Mouse (Mus musculus) retina, embryonic 14.5 days (tissue): ENCODE results near the gene Rnf39.
A peak's percentile ranks its signal among the peaks of the same experiment; 100 is the strongest.

Source experiments
- DNase-seq: peaks from one replicate; pipeline ENCODE4 v3.0.0-alpha.2; 2015; ENCODE audit warnings: low spot score

Rnf39 gene

GRCm38 (mm10) chr17:36942391-36942790 is 327 bp upstream of the Rnf39 start:
- no peak for DNase-seq

DNA sequence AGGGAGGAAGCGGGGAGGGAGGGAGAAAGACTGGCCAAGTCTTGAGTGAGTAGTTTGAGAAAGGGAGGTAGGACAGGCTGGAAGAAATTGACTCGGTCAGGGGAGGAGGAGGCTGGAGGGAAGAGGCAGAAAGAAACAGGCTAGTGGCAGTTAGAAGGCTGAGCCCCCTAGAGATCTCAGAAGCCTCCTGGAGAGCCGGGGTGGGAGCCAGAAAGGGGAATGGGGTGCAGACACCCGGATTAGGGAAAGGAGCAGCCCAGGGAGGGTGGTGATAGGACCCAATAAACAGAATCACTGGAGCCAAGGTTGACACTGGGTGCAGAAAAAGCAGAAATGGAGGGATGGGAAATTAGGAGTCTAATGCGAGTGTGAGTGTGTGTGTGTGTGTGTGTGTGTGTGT is 973 bp downstream of the Rnf39 start:
- peak; percentile 3 for DNase-seq

DNA sequence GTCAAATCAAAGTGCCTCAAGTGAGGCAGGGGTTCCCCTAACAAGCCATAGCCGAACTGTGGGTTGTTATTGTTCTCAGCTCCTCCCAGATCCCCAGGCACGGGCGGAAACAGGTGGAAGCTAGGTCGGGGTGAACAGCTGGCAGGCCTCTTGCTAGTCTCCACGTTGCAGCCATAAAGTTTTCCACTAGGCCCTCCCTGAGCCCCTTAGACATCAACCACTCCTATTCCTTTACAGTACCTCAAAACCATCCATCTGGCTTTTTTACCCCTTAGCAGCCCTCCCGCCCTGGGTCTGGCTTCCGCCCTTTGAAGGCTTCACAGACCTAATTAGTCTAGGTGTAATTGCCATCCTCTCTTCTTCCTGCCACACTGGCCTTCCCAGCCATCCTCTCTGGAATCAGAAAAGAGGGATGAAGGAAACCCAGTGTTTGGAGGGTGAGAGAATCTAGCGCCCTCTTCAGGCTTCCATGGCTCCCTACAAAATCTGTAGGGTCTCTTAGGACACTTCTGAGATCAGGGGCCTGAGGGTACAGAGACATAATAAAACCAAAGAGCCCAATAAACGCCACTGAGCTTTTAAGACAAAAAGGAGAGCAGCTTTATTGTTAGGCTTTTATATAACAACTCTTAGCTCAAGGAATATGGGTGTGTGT is 1.5 kb downstream of the Rnf39 start:
- peak; percentile 44 for DNase-seq

GRCm38 (mm10) chr17:36947051-36947819 is 4.5 kb downstream of the Rnf39 start:
- DNase-seq = peak; percentile 77

DNA sequence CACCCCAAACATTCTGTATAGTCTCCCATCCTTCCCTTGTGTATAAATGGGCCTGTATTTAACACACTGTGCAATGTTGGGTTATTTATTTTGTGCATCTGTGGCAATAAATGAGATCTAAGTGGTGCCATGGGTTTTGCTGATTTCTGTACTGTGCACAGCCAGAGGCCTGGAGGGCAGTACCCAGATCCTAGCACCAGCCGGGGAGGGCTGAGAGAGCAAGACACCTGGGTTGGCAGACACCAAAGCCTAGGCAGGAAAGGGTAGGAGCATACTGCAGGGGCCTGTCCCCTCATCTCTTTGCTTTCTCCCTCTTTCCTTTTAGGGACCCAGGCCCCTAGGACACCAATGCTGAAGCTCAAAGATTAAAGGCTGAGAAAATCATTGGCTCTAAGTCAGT is 5.6 kb downstream of the Rnf39 start:
- no peak for DNase-seq

- DNase-seq = no peak
Observed at GRCm38 (mm10) chr17:36949265-36949664, 6.5 kb downstream of the Rnf39 start.

DNA sequence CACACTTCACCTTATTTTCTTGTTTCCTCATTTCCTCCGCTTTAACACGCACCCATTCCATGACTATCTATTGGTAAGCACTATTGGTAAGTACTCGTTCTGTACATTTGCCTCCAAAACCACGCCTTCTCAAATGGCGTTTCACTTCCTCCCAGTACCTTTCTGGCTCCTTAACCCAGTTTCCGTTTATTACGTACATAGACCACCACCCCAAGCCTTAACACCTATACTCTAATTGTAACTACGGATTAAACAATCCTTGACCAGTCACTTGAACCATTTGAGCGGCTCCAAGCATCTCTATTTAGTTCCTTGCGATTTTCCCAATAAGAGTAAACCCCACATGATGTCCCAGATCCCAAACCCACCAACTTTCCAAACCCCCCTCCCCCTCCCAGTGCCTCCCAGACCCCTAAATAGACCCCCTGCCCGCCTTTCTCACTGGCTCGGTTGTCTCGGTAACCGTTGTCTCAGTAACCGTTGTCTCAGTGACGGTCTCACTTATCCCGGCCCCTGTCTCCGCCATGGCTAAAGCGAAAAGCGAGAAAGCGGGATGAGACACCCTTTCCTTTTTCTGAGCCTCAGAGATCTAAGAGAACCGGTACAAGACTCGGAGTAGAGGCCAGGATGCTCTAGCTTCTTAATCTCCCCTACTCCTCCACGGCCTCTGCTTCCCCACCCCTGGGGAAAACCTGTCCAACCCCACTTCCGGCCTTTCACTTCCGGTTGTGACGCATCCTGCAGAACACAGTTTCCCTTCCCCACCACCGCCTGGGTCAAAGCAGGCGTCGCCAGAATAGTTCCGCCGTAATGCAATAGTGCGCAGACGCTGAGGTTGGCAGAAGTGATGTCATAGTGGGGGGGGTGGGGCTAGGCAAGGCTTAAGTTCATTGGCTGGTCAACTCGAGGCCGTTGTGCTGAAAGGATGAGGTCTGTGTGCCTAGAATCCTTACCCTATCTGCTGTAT is 8.5 kb downstream of the Rnf39 start, which contains the start of gene Ppp1r11:
TSS of gene Ppp1r11 (minus strand) at position 761 of the 967 bp plus-strand sequence.
- DNase-seq = peak; percentile 97

DNA sequence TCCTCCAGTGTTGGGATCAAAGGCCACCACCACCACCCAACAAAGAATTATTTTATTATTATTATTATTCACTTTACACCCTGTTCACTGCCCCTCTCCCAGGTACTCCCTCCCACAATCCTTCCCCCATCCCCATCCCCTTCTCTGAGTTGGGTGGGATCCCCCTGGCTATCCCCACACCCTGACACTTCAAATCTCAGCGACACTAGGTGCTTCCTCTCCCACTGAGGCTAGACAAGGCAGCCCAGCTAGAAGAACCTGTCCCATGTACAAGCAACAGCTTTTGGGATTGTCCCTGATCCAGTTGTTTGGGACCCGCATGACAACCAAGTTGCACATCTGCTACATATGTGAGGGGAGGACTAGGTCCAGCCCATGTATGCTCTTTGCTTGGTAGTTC is 9.9 kb downstream of the Rnf39 start:
- no peak for DNase-seq

DNA sequence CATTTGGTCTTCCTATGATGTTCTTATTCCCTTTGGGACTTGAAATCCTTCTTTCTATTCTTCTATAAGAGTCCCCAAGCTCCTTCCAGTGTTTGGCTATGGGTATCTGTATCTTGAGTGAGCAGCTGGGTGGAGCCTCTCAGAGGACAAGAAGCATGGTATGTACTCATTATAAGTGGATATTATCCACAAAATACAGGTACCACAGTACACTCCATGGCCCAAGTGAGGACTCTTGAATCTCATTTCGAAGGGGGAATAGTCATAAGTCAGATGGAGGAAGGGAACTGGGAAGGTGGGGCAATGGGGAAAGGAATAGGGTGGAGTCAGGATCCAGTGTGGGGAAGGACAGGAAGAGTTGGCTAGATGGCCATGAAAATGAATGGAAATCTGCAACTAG is 10.3 kb downstream of the Rnf39 start:
- no peak for DNase-seq

- DNase-seq = peak; percentile 99
Observed at GRCm38 (mm10) chr17:36957999-36958743, 15.5 kb downstream of the Rnf39 start, which contains the start of the genes Znrd1 and Znrd1as. Znrd1 (minus strand) TSS chr17:36958559. Znrd1as (plus strand) TSS chr17:36958592.

GRCm38 (mm10) chr17:36958884-36959283 is 16.2 kb downstream of the Rnf39 start:
- DNase-seq = no peak

DNA sequence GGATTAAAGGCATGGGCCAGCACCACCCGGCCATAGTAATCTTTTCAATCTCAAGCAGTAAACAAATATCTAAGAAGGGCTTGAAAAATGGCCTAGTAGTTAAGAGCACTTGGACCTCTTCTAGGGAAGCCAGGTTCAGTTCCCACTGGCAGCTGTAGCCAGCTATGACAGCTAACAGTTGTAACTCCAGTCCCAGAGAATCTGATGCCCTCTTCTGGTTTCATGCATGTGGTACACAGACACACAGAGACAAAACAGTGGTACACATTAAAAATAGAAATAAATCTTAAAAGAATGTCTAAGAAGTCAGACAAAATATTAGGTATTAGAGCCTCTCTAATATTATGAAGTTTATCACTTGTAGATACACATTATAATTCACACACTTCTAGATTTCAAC is 18.4 kb downstream of the Rnf39 start:
- DNase-seq = no peak

DNA sequence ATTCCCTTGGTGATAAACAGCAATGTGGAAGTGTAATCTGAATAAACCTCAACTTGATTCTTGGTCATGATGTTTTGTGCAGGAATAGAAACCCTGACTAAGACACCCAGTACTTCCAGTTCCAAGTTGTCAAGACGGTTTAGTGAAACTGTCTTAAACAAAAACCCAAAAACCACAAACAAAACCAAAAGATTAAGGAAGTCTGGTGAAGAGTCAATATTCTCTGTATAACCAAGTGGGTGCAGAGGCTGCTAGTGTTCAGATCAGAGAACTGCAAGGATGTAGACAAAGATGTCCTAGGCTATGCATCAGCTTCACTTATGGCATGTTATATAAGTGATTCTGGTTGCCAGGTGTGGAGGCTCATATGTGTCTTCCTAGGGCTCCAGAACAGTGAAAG is 24.2 kb downstream of the Rnf39 start:
- DNase-seq = no peak

DNA sequence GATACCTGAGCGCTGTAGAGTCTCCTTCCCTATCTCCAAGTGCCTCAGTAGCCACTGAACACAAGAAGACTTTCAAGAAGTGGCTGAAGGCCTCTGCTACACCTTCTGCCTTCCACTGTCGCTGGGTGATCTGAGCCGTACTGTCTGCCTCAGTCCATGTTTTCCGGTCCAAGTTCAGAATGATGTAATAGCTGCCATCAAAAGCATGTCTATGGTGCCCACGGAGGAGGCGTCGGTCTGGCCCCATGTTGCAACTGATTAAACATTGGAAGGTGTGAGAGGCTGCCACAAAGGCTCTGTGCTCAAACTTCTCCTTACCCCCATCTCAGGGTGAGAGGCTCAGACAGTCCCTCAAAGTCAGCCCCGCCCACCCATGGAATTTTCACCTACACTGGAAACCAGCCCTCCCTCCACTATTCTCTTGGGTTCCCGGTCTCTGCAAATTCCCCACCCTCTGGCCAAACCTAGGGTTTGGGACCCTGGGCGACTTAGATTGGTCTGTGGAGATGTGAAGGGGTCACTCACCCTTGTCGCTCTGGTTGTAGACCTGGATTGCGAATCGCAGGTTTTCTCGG is 27.7 kb downstream of the Rnf39 start:
- DNase-seq = no peak

DNA sequence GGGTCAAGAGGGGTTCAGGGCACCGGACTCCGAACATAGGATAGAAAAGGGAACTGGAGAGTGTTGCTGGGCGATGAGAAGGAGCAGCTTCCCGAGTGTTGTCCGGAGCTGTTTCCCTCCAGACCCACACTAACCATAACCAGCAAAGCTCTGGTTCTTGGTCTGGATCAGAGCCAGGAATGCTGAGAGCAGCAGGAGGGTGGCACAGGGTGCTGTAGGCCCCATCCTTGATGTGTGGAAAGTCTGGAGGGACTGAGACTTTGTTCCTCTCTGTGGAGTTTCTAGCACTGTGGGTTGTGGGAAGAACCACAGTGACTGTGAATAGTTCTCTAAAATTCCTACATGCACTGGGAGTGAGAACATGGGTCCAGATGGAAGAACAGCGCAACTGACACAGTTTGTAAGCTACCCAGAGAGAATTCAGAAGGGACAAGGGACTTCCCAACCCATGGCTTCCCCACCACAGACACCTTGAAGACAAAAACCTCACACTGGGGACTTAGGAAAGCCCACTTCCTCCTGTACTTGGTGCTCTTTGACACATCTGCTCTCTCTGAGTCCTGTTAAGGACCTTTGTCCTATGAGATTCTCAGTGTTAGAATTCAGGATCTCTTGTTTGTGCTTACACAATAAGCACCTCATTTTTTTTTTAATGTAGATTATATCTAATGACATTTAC is 28.6 kb downstream of the Rnf39 start:
- DNase-seq = no peak

- DNase-seq = no peak
Observed at GRCm38 (mm10) chr17:36972791-36973190, 30.1 kb downstream of the Rnf39 start.

- no peak for DNase-seq
Observed at GRCm38 (mm10) chr17:36973271-36973787, 30.6 kb downstream of the Rnf39 start.

- DNase-seq = no peak
Observed at GRCm38 (mm10) chr17:36981221-36981813, 38.6 kb downstream of the Rnf39 start, which contains the start of gene 2410137M14Rik. 2410137M14Rik (minus strand) TSS chr17:36981237.

DNA sequence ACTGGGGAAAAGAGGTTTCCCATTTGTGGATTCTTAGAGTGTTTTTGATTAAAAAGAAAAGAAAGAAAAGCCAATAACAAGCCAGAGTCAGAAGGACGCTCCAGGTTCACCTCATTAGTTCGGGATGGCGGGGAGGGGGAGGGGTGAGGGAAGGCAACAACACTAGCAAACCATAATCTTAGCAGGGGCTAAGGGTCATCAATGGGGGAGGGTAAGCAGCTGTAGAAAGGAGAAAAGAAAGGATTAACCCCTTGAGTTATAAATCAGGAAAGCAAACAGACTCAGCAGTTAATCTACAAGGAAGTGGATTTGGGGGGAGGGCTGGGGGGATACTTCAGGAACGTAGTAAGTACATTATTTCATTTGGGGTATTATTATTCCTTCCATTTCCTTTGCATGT is 39.1 kb downstream of the Rnf39 start:
- no peak for DNase-seq
